Mouse (Mus musculus): ENCODE data around the gene Sfn.

GRCm38 (mm10) chr4:133567251-133567650 lies 34.7 kb downstream of the Sfn start:
- TF ChIP-seq CTCF (IDR thresholded peaks at IDR 0.05; ENCODE audit: low read depth) (no peak), EP300 (IDR thresholded peaks at IDR 0.05; ENCODE audit: low read depth) (no peak)

Measured in liver, postnatal 0 days (tissue).